Mouse (Mus musculus) liver, embryonic 13.5 days (tissue): ENCODE data around the gene Adra2b. TPM values are rescaled to one million over a fixed set of nuclear protein-coding genes. Genes with fewer than 3 reads are reported as not detected.

Experiments used
- ATAC-seq: fragments of 200-750 bp; cut with Nextera tagmentation; 2 replicates; pipeline ENCODE4 v1.8.0; 2017; ENCODE audit warnings: low read depth, mild to moderate bottlenecking, moderate number of reproducible peaks, moderate library complexity
- DNase-seq: peaks from one replicate; pipeline ENCODE4 v3.0.0; 2022
- H3K27ac ChIP-seq: fragments of 300-500 bp; sonication (generic); 2 replicates; pipeline ENCODE4 v1.5.1; 2015; ENCODE audit warnings: moderate library complexity, mild to moderate bottlenecking, inconsistent platforms
- H3K27me3 ChIP-seq: fragments of 300-500 bp; sonication (generic); 2 replicates; pipeline ENCODE4 v1.6.1; 2015; ENCODE audit warnings: mild to moderate bottlenecking, inconsistent platforms
- H3K36me3 ChIP-seq: fragments of 300-500 bp; sonication (generic); 2 replicates; pipeline ENCODE4 v1.6.1; 2015; ENCODE audit warnings: mild to moderate bottlenecking, inconsistent platforms
- H3K4me1 ChIP-seq: fragments of 300-500 bp; sonication (generic); replicated peaks from 2 replicates; pipeline ENCODE4 v1.6.1; 2015; ENCODE audit warnings: inconsistent platforms
- H3K4me2 ChIP-seq: fragments of 300-500 bp; sonication (generic); 2 replicates; pipeline ENCODE4 v1.6.1; 2015; ENCODE audit warnings: inconsistent platforms, mild to moderate bottlenecking, moderate library complexity
- H3K4me3 ChIP-seq: fragments of 300-500 bp; sonication (generic); replicated peaks from 2 replicates; pipeline ENCODE4 v1.5.1; 2015; ENCODE audit warnings: mild to moderate bottlenecking, inconsistent platforms
- H3K9ac ChIP-seq: fragments of 300-500 bp; sonication (generic); 2 replicates; pipeline ENCODE4 v1.6.1; 2015; ENCODE audit warnings: mild to moderate bottlenecking, inconsistent platforms
- H3K9me3 ChIP-seq: fragments of 300-500 bp; sonication (generic); replicated peaks from 2 replicates; pipeline ENCODE4 v1.6.1; 2016; ENCODE audit warnings: inconsistent platforms
- WGBS: fragments of 180-500 bp; shearing (Covaris S2); methylation state at CpG from one replicate; pipeline ENCODE4 v1.1.7; 2015; ENCODE audit not compliant: insufficient replicate concordance; 5-methylcytosine and 5-hydroxymethylcytosine counted together
- polyA plus RNA-seq: library from polyadenylated mRNA; unstranded; fragments of >200 nt; fragmentation: Nextera tagmentation; extraction: Ambion mirVana; gene quantifications from 2 replicates; pipeline ENCODE4 v1.2.1, GENCODE M21; 2015

The Adra2b gene
- polyA plus RNA-seq, 1 experiment from 2014 or later = 29.4 TPM

DNA sequence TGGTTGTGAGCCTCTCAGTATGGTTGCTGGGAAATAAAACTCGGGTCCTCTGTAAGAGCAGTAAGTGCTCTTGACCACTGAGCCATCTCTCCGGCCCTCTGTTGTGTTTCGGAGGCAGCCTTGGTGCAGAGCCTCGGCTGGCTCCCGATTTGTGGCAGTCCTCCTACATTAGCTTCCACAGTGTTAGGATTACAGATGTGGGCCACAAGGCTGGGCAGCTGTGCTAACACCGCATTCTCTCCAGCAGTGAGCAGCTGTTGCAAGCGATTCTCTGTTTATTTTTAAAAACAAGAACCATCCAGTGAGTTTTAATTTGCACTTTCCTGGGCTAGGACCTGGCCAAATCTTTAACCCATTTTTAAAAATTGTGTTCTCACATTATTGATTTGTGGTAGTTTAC lies 20.9 kb downstream of the Adra2b start:
- Histone ChIP-seq H3K27me3 (0 out of 2 replicates have a peak, but pooled peaks cover 5% of the 10 kb centered on the region), H3K4me3 (no peak overlapping the region), H3K9me3 (no peaks in the 10 kb centered on the region), H3K36me3 (no peaks in the 10 kb centered on the region), H3K9ac (no peak overlapping the region), H3K27ac (no peak overlapping the region), H3K4me2 (no peak overlapping the region), H3K4me1 (peaks cover 17% of the 10 kb centered on the region)
- WGBS = 65% methylated on average over 7 of the region's 7 CpGs
- no peak for DNase-seq
- ATAC-seq = no peak

DNA sequence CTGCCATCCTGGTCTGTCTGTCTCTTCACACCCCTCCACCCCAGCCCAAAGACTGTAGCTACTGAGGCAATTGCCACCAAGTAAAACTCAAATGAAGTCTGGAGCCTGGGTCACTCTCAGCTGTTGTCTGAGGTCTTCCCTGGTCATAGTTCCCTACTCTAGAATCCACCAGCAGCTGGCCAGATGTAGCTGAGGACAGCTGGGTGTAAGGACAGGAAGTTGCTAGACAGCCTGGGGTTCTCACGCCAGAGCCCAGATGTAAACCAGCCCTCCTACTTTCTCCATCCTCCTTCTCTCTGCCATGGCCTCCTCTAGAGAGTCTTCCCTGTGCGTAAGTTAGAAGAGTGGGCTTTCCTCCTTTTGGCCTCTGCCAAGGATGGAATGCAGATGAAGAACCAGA lies 24.5 kb downstream of the Adra2b start:
- 58% methylated on average over 2 of the region's 2 CpGs for WGBS
- Histone ChIP-seq H3K27me3 (0 out of 2 replicates have a peak, but pooled peaks cover 5% of the 10 kb centered on the region), H3K36me3 (no peaks in the 10 kb centered on the region), H3K4me2 (no peak overlapping the region), H3K27ac (no peak overlapping the region; the same call in 1 of the 2 replicates), H3K4me3 (no peak overlapping the region), H3K4me1 (peaks cover 11% of the 10 kb centered on the region), H3K9ac (no peak overlapping the region; the same call in 1 of the 2 replicates), H3K9me3 (no peaks in the 10 kb centered on the region)
- DNase-seq (no peak), ATAC-seq (no peak)

DNA sequence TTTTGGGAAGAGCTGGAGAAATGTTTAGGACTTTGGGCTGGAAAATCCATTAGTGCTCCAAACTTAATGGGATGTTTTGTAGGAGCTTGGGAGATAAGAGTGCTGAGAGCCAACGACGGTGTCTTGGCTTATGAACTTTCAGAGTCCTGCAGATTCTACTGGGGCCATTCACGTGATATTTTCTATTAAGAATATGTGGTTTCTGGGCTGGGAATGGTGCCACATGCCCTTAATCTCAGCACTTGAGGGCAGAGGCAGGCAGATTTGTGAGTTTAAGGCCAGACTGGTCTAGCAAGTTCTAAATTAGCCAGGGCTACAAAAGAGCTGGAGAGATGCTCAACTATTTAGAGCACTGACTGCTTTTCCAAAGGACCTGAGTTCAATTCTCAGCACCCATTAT lies 27.3 kb downstream of the Adra2b start:
- Histone ChIP-seq H3K36me3 (no peaks in the 10 kb centered on the region), H3K4me3 (no peak overlapping the region), H3K9me3 (no peaks in the 10 kb centered on the region), H3K9ac (no peak overlapping the region), H3K27ac (no peak overlapping the region), H3K4me2 (no peak overlapping the region), H3K27me3 (0 out of 2 replicates have a peak, but pooled peaks cover 3% of the 10 kb centered on the region), H3K4me1 (peaks cover 11% of the 10 kb centered on the region)
- 59% methylated on average over 3 of the region's 3 CpGs for WGBS
- DNase-seq (no peak), ATAC-seq (no peak)

DNA sequence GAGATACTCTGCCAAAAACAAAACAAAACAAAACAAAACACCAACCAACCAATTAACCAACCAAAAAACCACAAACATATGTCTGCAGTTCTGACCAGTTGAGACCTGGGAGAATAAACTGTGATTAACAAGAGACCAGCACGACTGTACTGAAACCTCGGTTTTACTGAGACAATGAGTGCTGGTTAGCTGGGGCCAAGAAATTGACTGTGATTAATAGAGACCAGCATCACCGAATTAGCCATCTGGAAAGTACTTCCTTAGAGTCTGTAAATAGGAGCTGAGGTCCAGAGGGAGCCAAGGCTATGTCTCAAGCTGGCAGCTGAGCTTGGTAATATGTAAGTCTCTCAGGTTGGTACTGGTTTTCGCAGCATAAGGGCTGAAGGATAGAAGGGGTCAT lies 27.8 kb downstream of the Adra2b start:
- ATAC-seq (no peak), DNase-seq (no peak)
- no peak overlapping the region for H3K9ac ChIP-seq
- H3K27ac ChIP-seq = no peak overlapping the region
- peaks cover 11% of the 10 kb centered on the region for H3K4me1 ChIP-seq
- no peaks in the 10 kb centered on the region for H3K9me3 ChIP-seq
- no peaks in the 10 kb centered on the region for H3K27me3 ChIP-seq
- H3K36me3 ChIP-seq = no peaks in the 10 kb centered on the region
- no peak overlapping the region for H3K4me3 ChIP-seq
- no peak overlapping the region for H3K4me2 ChIP-seq
- WGBS = 59% methylated on average over 4 of the region's 4 CpGs

DNA sequence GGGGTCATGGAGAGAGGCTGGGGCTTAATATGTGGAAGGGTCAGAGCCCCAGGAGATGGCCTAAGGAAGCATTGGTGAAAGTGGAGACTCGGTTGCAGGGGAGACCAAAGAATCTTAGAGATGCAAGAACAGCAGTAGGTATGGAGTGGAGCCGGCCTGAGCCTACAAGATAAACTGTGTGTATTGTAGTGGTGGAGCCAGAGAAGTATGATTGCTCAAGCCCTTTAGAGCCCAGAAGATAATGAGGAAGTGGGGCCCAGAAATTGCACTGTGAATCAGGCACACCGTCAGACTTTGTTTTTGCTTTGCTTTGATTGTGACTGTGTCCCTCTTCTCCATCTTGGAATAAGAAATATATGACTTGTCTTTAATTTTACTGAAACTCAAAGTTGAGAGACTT lies 28.3 kb downstream of the Adra2b start:
- H3K27me3 ChIP-seq = no peaks in the 10 kb centered on the region
- H3K4me2 ChIP-seq = no peak overlapping the region
- H3K27ac ChIP-seq = no peak overlapping the region
- H3K9me3 ChIP-seq = no peaks in the 10 kb centered on the region
- peaks cover 6% of the 10 kb centered on the region for H3K4me1 ChIP-seq
- ATAC-seq = no peak
- no peak overlapping the region for H3K4me3 ChIP-seq
- no peaks in the 10 kb centered on the region for H3K36me3 ChIP-seq
- H3K9ac ChIP-seq = no peak overlapping the region
- DNase-seq = no peak
- WGBS = 29% methylated on average over 3 of the region's 3 CpGs

DNA sequence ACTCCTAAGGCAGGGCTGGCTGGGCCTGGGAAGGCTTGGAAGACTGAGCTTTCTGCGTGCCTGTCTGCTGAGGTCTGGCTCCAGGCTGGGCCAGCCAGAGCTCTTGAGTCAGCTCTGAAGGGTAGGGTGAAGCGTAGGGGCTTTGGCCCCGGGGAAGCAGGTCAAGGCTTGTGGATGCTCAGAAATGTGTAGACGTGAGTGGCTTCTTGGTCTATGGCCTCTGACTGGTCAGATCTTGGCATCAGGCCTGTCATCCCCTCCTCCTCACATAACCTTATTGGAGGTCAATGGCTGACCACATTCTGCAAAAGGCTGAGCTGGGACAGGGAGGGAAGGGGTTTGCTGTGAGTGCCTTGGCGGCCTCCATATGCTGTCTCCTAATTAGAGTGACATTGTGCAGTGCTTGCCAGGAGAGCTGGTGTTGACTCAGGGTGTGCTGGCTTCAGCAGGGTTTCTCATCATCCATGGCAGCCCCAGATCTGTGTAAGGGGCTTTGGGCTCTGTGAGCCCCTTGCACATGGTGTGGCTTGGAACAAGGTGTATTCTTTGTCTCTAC lies 31.7 kb downstream of the Adra2b start:
- peak; percentile 24 for ATAC-seq
- H3K9ac ChIP-seq = no peak overlapping the region
- no peaks in the 10 kb centered on the region for H3K9me3 ChIP-seq
- DNase-seq = no peak
- H3K36me3 ChIP-seq = no peaks in the 10 kb centered on the region
- H3K27ac ChIP-seq = no peak overlapping the region
- no peak overlapping the region for H3K4me2 ChIP-seq
- 74% methylated on average over 5 of the region's 5 CpGs for WGBS
- no peak overlapping the region for H3K4me3 ChIP-seq
- H3K27me3 ChIP-seq = no peaks in the 10 kb centered on the region; the same call in 1 of the 2 replicates
- H3K4me1 ChIP-seq = peaks cover 4% of the 10 kb centered on the region; the same call in 1 of the 2 replicates

DNA sequence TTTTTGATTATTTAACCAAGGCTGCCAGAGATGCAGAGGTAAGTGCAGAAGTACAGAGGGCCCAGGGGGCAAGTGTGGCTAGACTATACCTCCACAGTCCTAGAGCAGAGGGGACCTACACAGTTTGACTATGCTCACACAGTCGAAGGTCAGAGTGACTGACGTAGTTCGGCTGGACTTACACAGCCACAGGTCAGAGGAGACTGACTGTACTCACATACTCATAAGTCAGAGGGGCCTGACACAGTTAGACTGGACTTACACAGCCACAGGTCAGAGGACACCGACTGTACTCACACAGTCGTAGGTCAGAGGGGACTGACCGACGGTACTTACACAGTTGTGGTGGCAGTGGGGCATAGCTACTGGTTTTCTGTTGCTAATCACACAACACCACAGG lies 35.7 kb downstream of the Adra2b start:
- 81% methylated on average over 7 of the region's 7 CpGs for WGBS

DNA sequence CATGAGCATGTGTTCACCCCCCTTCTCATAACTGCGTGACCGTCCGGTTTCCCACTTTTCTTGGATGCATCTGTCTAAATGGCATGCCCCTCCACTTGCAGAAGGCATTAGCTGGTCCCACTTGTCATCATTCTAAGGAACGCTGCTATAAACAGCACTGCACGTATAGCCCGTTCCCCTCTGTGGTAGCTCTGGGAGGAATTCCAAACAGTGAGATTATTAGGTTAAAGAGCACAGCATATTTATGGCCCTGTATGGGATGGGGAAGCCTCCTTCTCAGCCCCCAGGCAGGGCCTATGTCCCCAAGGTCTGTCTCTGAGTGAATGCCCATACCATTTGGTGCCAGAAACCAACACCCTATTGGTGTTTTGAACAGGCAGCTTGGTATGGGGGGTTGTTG lies 48.1 kb downstream of the Adra2b start:
- Histone ChIP-seq H3K4me2 (no peak overlapping the region), H3K36me3 (no peaks in the 10 kb centered on the region), H3K9ac (no peak overlapping the region), H3K4me1 (peaks cover 5% of the 10 kb centered on the region; the same call in 1 of the 2 replicates), H3K9me3 (no peaks in the 10 kb centered on the region), H3K27ac (no peak overlapping the region), H3K27me3 (peaks cover 11% of the 10 kb centered on the region; the same call in 1 of the 2 replicates), H3K4me3 (no peak overlapping the region)
- ATAC-seq (no peak), DNase-seq (no peak)
- 84% methylated on average over 6 of the region's 6 CpGs for WGBS

More for the DNA sequence above, 35.7 kb downstream of the Adra2b start:
- ATAC-seq = peak; percentile 67
- Histone ChIP-seq H3K27me3 (peaks cover 8% of the 10 kb centered on the region), H3K9me3 (no peaks in the 10 kb centered on the region), H3K4me3 (no peak overlapping the region), H3K36me3 (no peaks in the 10 kb centered on the region), H3K4me2 (no peak overlapping the region), H3K9ac (no peak overlapping the region), H3K4me1 (no peaks in the 10 kb centered on the region; the same call in 1 of the 2 replicates), H3K27ac (no peak overlapping the region)
- no peak for DNase-seq

DNA sequence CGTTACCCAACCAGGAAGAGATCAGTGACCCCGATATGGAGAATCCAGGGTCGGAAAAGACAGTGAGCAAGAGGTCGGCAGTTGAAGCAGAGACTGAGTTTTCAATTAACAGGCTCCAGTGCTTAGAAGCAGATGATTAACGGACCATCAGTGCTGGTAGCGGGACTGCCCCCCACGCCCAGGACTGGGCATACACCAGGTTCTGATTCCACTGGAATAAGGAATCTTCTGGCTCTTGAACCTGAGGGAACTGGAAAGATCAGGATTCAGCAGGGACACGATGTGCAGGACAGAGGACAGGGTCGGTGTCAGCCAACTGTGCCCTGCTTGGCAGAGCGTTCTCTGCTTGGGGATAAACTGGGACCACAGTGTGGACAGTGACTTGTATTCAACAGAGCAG lies 52.8 kb downstream of the Adra2b start:
- H3K9me3 ChIP-seq = no peaks in the 10 kb centered on the region
- WGBS = 53% methylated on average over 10 of the region's 10 CpGs
- DNase-seq = no peak
- peaks cover 1% of the 10 kb centered on the region; the same call in 1 of the 2 replicates for H3K4me1 ChIP-seq
- peaks cover 12% of the 10 kb centered on the region; the same call in 1 of the 2 replicates for H3K27me3 ChIP-seq
- no peak for ATAC-seq
- H3K9ac ChIP-seq = no peak overlapping the region
- H3K4me3 ChIP-seq = no peak overlapping the region
- H3K36me3 ChIP-seq = no peaks in the 10 kb centered on the region
- H3K27ac ChIP-seq = no peak overlapping the region
- no peak overlapping the region for H3K4me2 ChIP-seq

DNA sequence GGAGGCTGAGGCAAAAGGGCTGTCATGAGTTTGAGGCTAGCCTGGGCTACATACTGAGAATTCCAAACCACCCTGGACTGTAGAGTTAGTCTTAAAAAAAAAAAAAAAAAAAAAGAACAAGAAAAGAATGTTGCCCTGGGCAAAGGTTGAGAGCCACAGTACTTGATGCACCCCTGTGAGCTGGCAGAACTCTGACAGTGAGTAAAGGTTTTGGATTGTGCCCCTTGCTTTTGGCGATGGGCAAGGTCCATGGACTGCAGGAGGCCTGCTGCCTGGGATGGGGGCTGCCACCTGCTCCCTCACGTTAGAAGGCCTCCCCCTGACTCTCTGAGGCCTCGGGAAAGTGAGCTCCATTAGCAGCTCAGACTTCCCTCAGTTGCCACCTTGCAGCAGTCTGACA lies 53.7 kb downstream of the Adra2b start:
- DNase-seq = no peak
- Histone ChIP-seq H3K4me3 (no peak overlapping the region), H3K9ac (no peak overlapping the region), H3K36me3 (no peaks in the 10 kb centered on the region), H3K4me1 (no peaks in the 10 kb centered on the region), H3K4me2 (no peak overlapping the region), H3K9me3 (no peaks in the 10 kb centered on the region), H3K27me3 (peaks cover 12% of the 10 kb centered on the region; the same call in 1 of the 2 replicates), H3K27ac (no peak overlapping the region)
- WGBS = 35% methylated on average over 3 of the region's 3 CpGs
- no peak for ATAC-seq
